Mouse (Mus musculus) forebrain, postnatal 0 days (tissue): ENCODE data around the gene Vil1. TPM values are rescaled to one million over a fixed set of nuclear protein-coding genes. Genes with fewer than 3 reads are reported as not detected.
"Not testable (repeated sequence)": the region's sequence is repeated elsewhere in the genome, so short reads cannot be mapped to it uniquely, and the experiment has no call there.

Experiments
- ATAC-seq: fragments of 200-750 bp; cut with Nextera tagmentation; 2 replicates; pipeline ENCODE4 v1.8.0; 2017; ENCODE audit warnings: mild to moderate bottlenecking, moderate library complexity
- DNase-seq: peaks from one replicate; pipeline ENCODE4 v3.0.0-alpha.2; 2015
- H3K27ac ChIP-seq: fragments of 300-500 bp; sonication (generic); 2 replicates; pipeline ENCODE4 v1.5.1; 2014; ENCODE audit warnings: low read depth, mild to moderate bottlenecking, antibody characterized with exemption, low read length, moderate library complexity, mixed read lengths
- H3K27me3 ChIP-seq: fragments of 300-500 bp; sonication (generic); 2 replicates; pipeline ENCODE4 v1.6.1; 2014; ENCODE audit warnings: mild to moderate bottlenecking, low read length, mixed read lengths; ENCODE audit not compliant: insufficient read depth
- H3K36me3 ChIP-seq: fragments of 300-500 bp; sonication (generic); 2 replicates; pipeline ENCODE4 v1.6.1; 2014; ENCODE audit warnings: mild to moderate bottlenecking, moderate library complexity; ENCODE audit not compliant: insufficient read depth
- H3K4me1 ChIP-seq: fragments of 300-500 bp; sonication (generic); 2 replicates; pipeline ENCODE4 v1.6.1; 2014; ENCODE audit warnings: antibody characterized with exemption; ENCODE audit not compliant: insufficient read depth
- H3K4me2 ChIP-seq: fragments of 300-500 bp; sonication (generic); 2 replicates; pipeline ENCODE4 v1.6.1; 2014; ENCODE audit warnings: low read depth, mild to moderate bottlenecking, moderate library complexity
- H3K4me3 ChIP-seq: fragments of 300-500 bp; sonication (generic); 2 replicates; pipeline ENCODE4 v1.5.1; 2014; ENCODE audit warnings: low read depth, low read length, mixed read lengths
- H3K9ac ChIP-seq: fragments of 300-500 bp; sonication (generic); 2 replicates; pipeline ENCODE4 v1.6.1; 2014; ENCODE audit warnings: mild to moderate bottlenecking
- H3K9me3 ChIP-seq: fragments of 300-500 bp; sonication (generic); 2 replicates; pipeline ENCODE4 v1.6.1; 2016; ENCODE audit warnings: low read length
- CTCF ChIP-seq: sonication (generic); IDR thresholded peaks from 2 replicates; pipeline ENCODE4 v1.5.1; 2016; ENCODE audit warnings: antibody characterized with exemption, control low read depth, low read depth
- WGBS: fragments of 180-500 bp; shearing (Covaris S2); extraction: QIAGEN DNeasy Blood & Tissue Kit; methylation state at CpG from one replicate; pipeline ENCODE4 v1.1.7; 2014; 5-methylcytosine and 5-hydroxymethylcytosine counted together
- polyA plus RNA-seq: library from polyadenylated mRNA; unstranded; fragments of >200 nt; fragmentation: Nextera tagmentation; extraction: Ambion mirVana; gene quantifications from 2 replicates; pipeline ENCODE4 v1.2.1, GENCODE M21; 2015
- total RNA-seq: library from RNA; depleted of rRNA; stranded (reverse); fragments of >200 nt; gene quantifications from 2 replicates; pipeline ENCODE4 v1.2.3, GENCODE M21; 2014

Vil1 gene
- total and polyA plus RNA-seq, 2 experiments from 2014 or later: 0.27 to 0.71 TPM

DNA sequence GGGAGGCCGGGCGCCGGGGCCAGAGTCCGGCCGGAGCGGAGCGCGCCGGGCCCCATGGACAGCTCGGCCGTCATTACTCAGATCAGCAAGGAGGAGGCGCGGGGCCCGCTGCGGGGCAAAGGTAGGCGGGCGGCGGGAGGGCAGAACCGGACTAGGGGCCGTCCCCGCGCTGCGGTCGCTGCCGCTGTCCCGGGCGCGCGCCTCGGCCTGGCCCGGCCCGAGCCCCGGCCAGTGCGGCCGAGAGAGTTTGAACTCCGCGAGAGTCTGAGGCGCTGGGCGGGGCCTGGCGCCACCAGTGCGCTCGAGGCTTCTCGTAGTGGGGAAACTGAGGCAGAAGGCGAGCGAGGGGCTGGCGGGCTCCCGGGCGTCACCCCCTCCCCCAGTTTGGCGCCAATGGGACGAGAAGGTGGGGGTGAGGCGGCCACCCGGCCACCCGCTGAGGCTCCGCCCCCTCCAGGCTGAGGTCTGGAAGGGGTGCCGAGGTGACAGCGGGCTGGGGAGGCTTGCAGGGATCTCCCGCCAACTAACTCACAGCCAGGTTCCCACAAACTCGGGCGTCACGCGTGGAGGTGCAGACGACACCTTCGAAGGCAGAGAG, 17.2 kb upstream of the Vil1 start:
- H3K4me2 ChIP-seq: peak overlapping the region; percentile 88
- 0 out of 2 replicates have a peak, but pooled peaks cover 6% of the 10 kb centered on the region for H3K27me3 ChIP-seq
- H3K36me3 ChIP-seq: no peaks in the 10 kb centered on the region
- peak overlapping the region; percentile 64 for H3K9ac ChIP-seq
- WGBS: 3% methylated on average over 60 of the region's 63 CpGs
- DNase-seq (peak; percentile 14), ATAC-seq (peak; percentile 34)
- H3K27ac ChIP-seq: peak overlapping the region; percentile 83
- H3K4me1 ChIP-seq: 0 out of 2 replicates have a peak, but pooled peaks cover 5% of the 10 kb centered on the region
- no peaks in the 10 kb centered on the region for H3K9me3 ChIP-seq
- peak overlapping the region; percentile 89 for H3K4me3 ChIP-seq
- no peak for TF ChIP-seq CTCF

DNA sequence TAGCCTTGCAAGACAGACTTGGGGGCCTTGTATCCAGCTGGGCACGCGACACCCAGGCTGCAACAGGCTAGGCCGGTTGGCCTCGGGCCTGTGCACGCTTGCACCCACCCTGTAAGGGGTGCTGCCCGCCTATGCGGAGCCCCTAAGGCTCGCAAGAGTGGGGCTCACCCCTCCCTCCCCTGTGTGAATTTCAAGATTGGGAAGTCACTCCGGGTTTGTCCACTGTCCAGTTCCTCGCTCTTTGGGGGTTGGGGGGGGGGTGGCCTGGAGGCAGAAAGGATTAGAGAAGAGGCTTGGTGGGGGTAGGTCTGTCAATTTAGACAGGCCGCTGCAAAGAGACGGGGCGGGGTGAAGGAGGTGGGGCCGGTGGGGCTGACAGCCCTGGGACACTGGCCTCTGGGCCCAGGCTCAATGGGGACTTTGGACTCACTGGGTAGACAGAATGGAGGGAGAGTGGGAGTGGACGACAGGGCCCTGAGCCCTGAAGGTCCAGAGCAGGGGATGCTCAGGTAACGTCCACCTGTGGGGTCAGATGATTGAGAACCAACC, 16.7 kb upstream of the Vil1 start:
- Histone ChIP-seq H3K4me2 (peak overlapping the region; percentile 88), H3K9ac (peak overlapping the region; percentile 64), H3K36me3 (no peaks in the 10 kb centered on the region), H3K27me3 (0 out of 2 replicates have a peak, but pooled peaks cover 6% of the 10 kb centered on the region), H3K9me3 (no peaks in the 10 kb centered on the region), H3K27ac (no peak overlapping the region), H3K4me1 (0 out of 2 replicates have a peak, but pooled peaks cover 5% of the 10 kb centered on the region), H3K4me3 (peak overlapping the region; percentile 89)
- 0 out of 2 replicates have a peak, but pooled peaks have one; percentile 2 for TF ChIP-seq CTCF
- whole genome bisulfite sequencing: 3% methylated on average over 16 of the region's 16 CpGs
- DNase-seq: no peak
- ATAC-seq: no peak; the same call in 1 of the 2 replicates

DNA sequence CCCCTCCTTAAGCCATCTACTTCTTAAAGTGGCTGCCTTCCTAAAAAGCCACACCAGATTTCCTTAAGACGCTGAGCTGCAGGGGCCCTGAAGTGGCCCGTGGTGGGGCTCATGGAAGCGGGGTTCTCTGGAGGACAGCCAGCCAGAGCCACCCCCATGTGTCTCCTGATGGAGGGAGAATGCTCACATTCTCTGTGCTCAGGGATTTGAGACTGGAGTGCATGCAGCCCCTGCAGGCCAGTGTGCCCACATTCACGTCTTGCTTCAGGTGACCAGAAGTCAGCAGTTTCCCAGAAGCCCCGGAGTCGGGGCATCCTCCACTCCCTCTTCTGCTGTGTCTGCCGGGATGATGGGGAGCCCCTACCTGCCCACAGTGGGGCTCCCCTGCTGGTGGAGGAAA, 16.2 kb upstream of the Vil1 start:
- Histone ChIP-seq H3K4me2 (peak overlapping the region; percentile 88), H3K9me3 (no peaks in the 10 kb centered on the region), H3K27me3 (0 out of 2 replicates have a peak, but pooled peaks cover 6% of the 10 kb centered on the region), H3K9ac (no peak overlapping the region), H3K4me1 (0 out of 2 replicates have a peak, but pooled peaks cover 5% of the 10 kb centered on the region), H3K36me3 (no peaks in the 10 kb centered on the region), H3K27ac (no peak overlapping the region), H3K4me3 (no peak overlapping the region)
- DNase-seq (no peak), ATAC-seq (no peak)
- WGBS: 27% methylated on average over 7 of the region's 7 CpGs
- no peak for TF ChIP-seq CTCF

DNA sequence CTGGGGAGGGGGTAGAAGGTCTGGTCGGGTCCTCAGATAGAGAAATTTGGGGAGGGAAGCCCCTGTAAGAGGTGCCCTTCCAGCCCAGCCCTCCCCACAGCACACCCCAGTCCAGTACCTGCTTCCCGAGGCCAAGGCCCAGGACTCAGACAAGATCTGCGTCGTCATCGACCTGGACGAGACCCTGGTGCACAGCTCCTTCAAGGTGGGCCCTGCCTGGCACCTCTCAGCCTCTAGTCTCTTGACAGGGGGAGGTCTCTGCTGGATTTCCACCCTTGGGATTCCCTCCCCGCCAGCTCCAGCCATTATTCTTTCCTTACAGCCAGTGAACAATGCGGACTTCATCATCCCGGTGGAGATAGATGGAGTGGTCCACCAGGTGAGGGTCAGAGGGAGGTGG, 15.5 kb upstream of the Vil1 start:
- ATAC-seq: no peak
- no peaks in the 10 kb centered on the region for H3K36me3 ChIP-seq
- H3K4me2 ChIP-seq: no peak overlapping the region
- H3K4me3 ChIP-seq: no peak overlapping the region
- 0 out of 2 replicates have a peak, but pooled peaks cover 5% of the 10 kb centered on the region for H3K4me1 ChIP-seq
- 0 out of 2 replicates have a peak, but pooled peaks cover 6% of the 10 kb centered on the region for H3K27me3 ChIP-seq
- H3K27ac ChIP-seq: no peak overlapping the region
- TF ChIP-seq CTCF: no peak
- 85% methylated on average over 9 of the region's 9 CpGs for WGBS
- no peak overlapping the region for H3K9ac ChIP-seq
- no peak for DNase-seq
- H3K9me3 ChIP-seq: no peaks in the 10 kb centered on the region

DNA sequence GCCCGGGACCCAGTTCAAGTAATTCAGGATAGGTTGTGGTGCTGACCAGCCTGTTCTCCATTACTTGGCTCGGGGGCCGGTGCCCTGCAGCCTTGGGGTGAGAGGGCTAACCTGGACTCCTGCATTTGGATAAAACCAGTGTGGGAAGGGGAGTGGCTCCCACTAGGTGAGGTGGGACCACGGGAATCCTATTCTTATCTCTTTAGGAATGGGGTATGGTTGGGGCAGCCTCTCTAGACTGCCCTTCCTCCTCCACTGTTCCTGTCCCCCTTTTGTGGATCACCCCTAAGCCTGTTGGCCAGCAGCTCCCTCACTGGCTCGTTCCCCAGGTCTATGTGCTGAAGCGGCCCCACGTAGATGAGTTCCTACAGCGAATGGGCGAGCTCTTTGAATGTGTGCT, 14.9 kb upstream of the Vil1 start:
- Histone ChIP-seq H3K4me3 (no peak overlapping the region), H3K27me3 (0 out of 2 replicates have a peak, but pooled peaks cover 6% of the 10 kb centered on the region), H3K4me2 (no peak overlapping the region), H3K27ac (no peak overlapping the region), H3K9ac (no peak overlapping the region), H3K36me3 (no peaks in the 10 kb centered on the region), H3K4me1 (0 out of 2 replicates have a peak, but pooled peaks cover 5% of the 10 kb centered on the region), H3K9me3 (no peaks in the 10 kb centered on the region)
- DNase-seq: no peak
- ATAC-seq: no peak
- TF ChIP-seq CTCF: no peak
- 91% methylated on average over 9 of the region's 9 CpGs for WGBS

DNA sequence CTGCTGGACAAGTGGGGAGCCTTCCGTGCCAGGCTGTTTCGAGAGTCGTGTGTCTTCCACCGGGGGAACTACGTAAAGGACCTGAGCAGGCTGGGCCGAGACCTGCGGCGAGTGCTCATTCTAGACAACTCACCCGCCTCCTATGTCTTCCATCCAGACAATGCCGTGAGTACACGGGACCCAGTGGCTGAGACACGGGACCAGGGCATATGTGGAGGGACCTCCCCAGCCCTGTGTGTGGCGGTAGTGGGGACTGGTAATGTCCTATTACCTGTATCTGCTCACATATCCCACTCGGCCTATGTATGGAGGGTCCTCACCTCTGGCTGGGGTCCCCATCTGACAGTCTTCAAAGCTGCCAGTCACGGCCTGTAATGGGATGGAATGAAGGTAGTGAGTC, 14.3 kb upstream of the Vil1 start:
- TF ChIP-seq CTCF: no peak
- H3K4me2 ChIP-seq: no peak overlapping the region
- H3K27me3 ChIP-seq: 0 out of 2 replicates have a peak, but pooled peaks cover 6% of the 10 kb centered on the region
- H3K4me1 ChIP-seq: 0 out of 2 replicates have a peak, but pooled peaks cover 5% of the 10 kb centered on the region
- no peaks in the 10 kb centered on the region for H3K9me3 ChIP-seq
- DNase-seq: no peak
- H3K4me3 ChIP-seq: no peak overlapping the region
- no peak for ATAC-seq
- 92% methylated on average over 15 of the region's 15 CpGs for WGBS
- H3K9ac ChIP-seq: no peak overlapping the region
- H3K36me3 ChIP-seq: no peaks in the 10 kb centered on the region
- H3K27ac ChIP-seq: no peak overlapping the region

DNA sequence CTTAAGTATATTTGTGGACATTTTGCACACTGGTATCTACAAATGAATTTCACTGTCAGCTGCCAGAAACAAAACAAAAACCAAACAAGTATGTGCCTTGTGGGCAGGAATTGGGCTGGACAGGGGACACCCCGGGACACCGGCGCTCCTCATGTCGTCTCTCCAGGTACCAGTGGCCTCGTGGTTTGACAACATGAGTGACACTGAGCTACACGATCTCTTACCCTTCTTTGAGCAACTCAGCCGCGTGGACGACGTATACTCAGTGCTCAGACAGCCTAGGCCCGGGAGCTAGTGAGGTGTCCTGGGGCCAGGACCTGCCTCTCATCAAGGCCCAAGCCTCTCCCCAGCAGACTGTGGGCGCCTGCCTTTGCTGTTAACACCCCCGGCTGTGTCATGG, 13.9 kb upstream of the Vil1 start:
- 91% methylated on average over 13 of the region's 13 CpGs for WGBS
- ATAC-seq: no peak
- TF ChIP-seq CTCF: no peak

DNA sequence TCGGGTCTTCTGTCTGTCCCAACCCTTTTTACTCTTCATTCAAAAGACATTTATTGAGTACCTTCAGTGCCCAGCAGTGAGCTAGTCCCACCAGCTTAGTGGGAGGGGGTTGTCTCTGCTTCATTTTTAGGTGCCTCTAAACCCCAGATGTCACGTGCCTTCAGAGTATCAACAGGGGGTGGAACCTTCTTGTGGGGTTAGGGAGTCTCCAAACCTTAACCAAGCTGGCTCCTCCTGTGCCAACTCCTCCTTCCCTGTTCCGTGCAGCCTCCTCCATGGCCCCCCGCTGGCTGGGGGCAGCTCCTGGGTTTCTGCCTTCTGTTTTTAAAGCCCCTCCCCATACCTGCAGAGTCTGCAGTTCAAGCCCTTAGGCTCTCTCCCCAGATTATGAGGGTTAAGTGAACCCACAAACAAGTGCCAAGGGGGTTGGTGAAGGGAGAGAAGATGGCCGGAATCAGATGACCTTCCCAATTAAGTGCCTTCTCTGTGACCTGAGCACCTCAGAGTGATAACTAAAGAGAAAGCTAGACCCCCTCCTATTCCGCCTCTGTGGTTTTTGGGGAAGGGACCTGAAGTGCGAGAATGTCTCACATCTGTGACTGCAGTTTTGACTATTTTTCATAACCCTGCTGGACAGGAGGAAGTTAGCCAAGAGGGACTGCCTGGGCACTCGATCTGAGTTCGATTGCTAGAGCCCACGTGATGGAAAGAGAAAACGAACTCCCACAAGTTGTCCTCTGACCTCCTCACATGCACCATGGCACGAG, 12.5 kb upstream of the Vil1 start:
- not testable (repeated sequence) for H3K27ac ChIP-seq, DNase-seq, H3K27me3 ChIP-seq, H3K36me3 ChIP-seq, ATAC-seq, H3K4me1 ChIP-seq, H3K9me3 ChIP-seq
- Histone ChIP-seq H3K4me3 (peak overlapping the region; percentile 54), H3K4me2 (peak overlapping the region; percentile 92), H3K9ac (peak overlapping the region; percentile 65)
- WGBS: 10% methylated on average over 11 of the region's 12 CpGs

More for the DNA sequence above, 13.9 kb upstream of the Vil1 start:
- Histone ChIP-seq H3K36me3 (no peaks in the 10 kb centered on the region), H3K4me1 (0 out of 2 replicates have a peak, but pooled peaks cover 5% of the 10 kb centered on the region), H3K9ac (no peak overlapping the region), H3K9me3 (no peaks in the 10 kb centered on the region), H3K4me2 (no peak overlapping the region), H3K4me3 (no peak overlapping the region), H3K27me3 (0 out of 2 replicates have a peak, but pooled peaks cover 5% of the 10 kb centered on the region), H3K27ac (no peak overlapping the region)
- DNase-seq: no peak
